Mouse (Mus musculus): Measurements from ENCODE around the gene Brip1. TPM values are rescaled to one million over a fixed set of nuclear protein-coding genes. Genes with fewer than 3 reads are reported as not detected.

Brip1 gene
- polyA plus RNA-seq, 1 experiment from 2014 or later, result 4.9 TPM

GRCm38 (mm10) chr11:86175833-86176232, 25.2 kb downstream of the Brip1 start:
- Histone ChIP-seq H3K27ac (ENCODE audit: low read depth, low read length) (no peak overlapping the region), H3K9ac (ENCODE audit: low read depth, low read length) (no peak overlapping the region), H3K4me3 (ENCODE audit: low read depth, low read length) (no peak overlapping the region), H3K4me1 (replicated peaks; ENCODE audit: control insufficient read depth, insufficient read depth, low read length) (no peaks in the 10 kb centered on the region), H3K4me2 (replicated peaks; ENCODE audit: low read depth) (no peak overlapping the region), H3K36me3 (ENCODE audit: control insufficient read depth, insufficient read depth) (no peaks in the 10 kb centered on the region), H3K9me3 (ENCODE audit: control insufficient read depth) (no peaks in the 10 kb centered on the region), H3K27me3 (replicated peaks; ENCODE audit: control insufficient read depth, insufficient read depth, low read length) (no peaks in the 10 kb centered on the region)
- no peak for TF ChIP-seq CTCF (IDR thresholded peaks at IDR 0.05; ENCODE audit: low read depth)
- ATAC-seq, result no peak
- 53% methylated on average over 3 of the region's 3 CpGs for WGBS

GRCm38 (mm10) chr11:86174173-86174572, 26.8 kb downstream of the Brip1 start:
- Histone ChIP-seq H3K4me3 (ENCODE audit: low read depth, low read length) (no peak overlapping the region), H3K4me1 (replicated peaks; ENCODE audit: control insufficient read depth, insufficient read depth, low read length) (no peaks in the 10 kb centered on the region; the same call in 1 of the 2 replicates), H3K36me3 (ENCODE audit: control insufficient read depth, insufficient read depth) (no peaks in the 10 kb centered on the region), H3K27me3 (replicated peaks; ENCODE audit: control insufficient read depth, insufficient read depth, low read length) (no peaks in the 10 kb centered on the region), H3K4me2 (replicated peaks; ENCODE audit: low read depth) (no peak overlapping the region), H3K27ac (ENCODE audit: low read depth, low read length) (no peak overlapping the region), H3K9ac (ENCODE audit: low read depth, low read length) (no peak overlapping the region), H3K9me3 (ENCODE audit: control insufficient read depth) (no peaks in the 10 kb centered on the region)
- WGBS, result 66% methylated on average over 2 of the region's 2 CpGs
- peak; percentile 82 for TF ChIP-seq CTCF (IDR thresholded peaks at IDR 0.05; ENCODE audit: low read depth)
- no peak for ATAC-seq

- Histone ChIP-seq H3K27ac (ENCODE audit: low read depth, low read length) (no peak overlapping the region), H3K4me1 (replicated peaks; ENCODE audit: control insufficient read depth, insufficient read depth, low read length) (no peaks in the 10 kb centered on the region; the same call in 1 of the 2 replicates), H3K9ac (ENCODE audit: low read depth, low read length) (no peak overlapping the region), H3K9me3 (ENCODE audit: control insufficient read depth) (no peaks in the 10 kb centered on the region), H3K4me3 (ENCODE audit: low read depth, low read length) (no peak overlapping the region), H3K27me3 (replicated peaks; ENCODE audit: control insufficient read depth, insufficient read depth, low read length) (no peaks in the 10 kb centered on the region), H3K36me3 (ENCODE audit: control insufficient read depth, insufficient read depth) (no peaks in the 10 kb centered on the region), H3K4me2 (replicated peaks; ENCODE audit: low read depth) (no peak overlapping the region)
- 40% methylated on average over 2 of the region's 2 CpGs for WGBS
- no peak for TF ChIP-seq CTCF (IDR thresholded peaks at IDR 0.05; ENCODE audit: low read depth)
- peak; percentile 87 for ATAC-seq
Observed at GRCm38 (mm10) chr11:86170743-86171142, 30.2 kb downstream of the Brip1 start.

- H3K27me3 ChIP-seq (replicated peaks; ENCODE audit: control insufficient read depth, insufficient read depth, low read length), result no peaks in the 10 kb centered on the region
- 51% methylated on average over 2 of the region's 2 CpGs for WGBS
- no peak overlapping the region for H3K9ac ChIP-seq (ENCODE audit: low read depth, low read length)
- H3K36me3 ChIP-seq (ENCODE audit: control insufficient read depth, insufficient read depth), result no peaks in the 10 kb centered on the region
- no peak overlapping the region for H3K4me2 ChIP-seq (replicated peaks; ENCODE audit: low read depth)
- TF ChIP-seq CTCF (IDR thresholded peaks at IDR 0.05; ENCODE audit: low read depth), result no peak
- no peaks in the 10 kb centered on the region for H3K4me1 ChIP-seq (replicated peaks; ENCODE audit: control insufficient read depth, insufficient read depth, low read length)
- H3K4me3 ChIP-seq (ENCODE audit: low read depth, low read length), result no peak overlapping the region
- ATAC-seq, result no peak
- no peak overlapping the region for H3K27ac ChIP-seq (ENCODE audit: low read depth, low read length)
- H3K9me3 ChIP-seq (ENCODE audit: control insufficient read depth), result no peaks in the 10 kb centered on the region
Observed at GRCm38 (mm10) chr11:86160251-86160650, 40.7 kb downstream of the Brip1 start.

GRCm38 (mm10) chr11:86158950-86159349, 42.0 kb downstream of the Brip1 start:
- TF ChIP-seq CTCF (IDR thresholded peaks at IDR 0.05; ENCODE audit: low read depth), result no peak
- H3K27me3 ChIP-seq (replicated peaks; ENCODE audit: control insufficient read depth, insufficient read depth, low read length), result no peaks in the 10 kb centered on the region
- no peak for ATAC-seq

GRCm38 (mm10) chr11:86155638-86156037, 45.4 kb downstream of the Brip1 start:
- Histone ChIP-seq H3K4me2 (replicated peaks; ENCODE audit: low read depth) (no peak overlapping the region), H3K4me3 (ENCODE audit: low read depth, low read length) (no peak overlapping the region), H3K9me3 (ENCODE audit: control insufficient read depth) (no peaks in the 10 kb centered on the region), H3K27me3 (replicated peaks; ENCODE audit: control insufficient read depth, insufficient read depth, low read length) (no peaks in the 10 kb centered on the region), H3K4me1 (replicated peaks; ENCODE audit: control insufficient read depth, insufficient read depth, low read length) (no peaks in the 10 kb centered on the region), H3K27ac (ENCODE audit: low read depth, low read length) (no peak overlapping the region), H3K9ac (ENCODE audit: low read depth, low read length) (no peak overlapping the region), H3K36me3 (ENCODE audit: control insufficient read depth, insufficient read depth) (no peaks in the 10 kb centered on the region)
- 84% methylated on average over 5 of the region's 5 CpGs for WGBS
- no peak for TF ChIP-seq CTCF (IDR thresholded peaks at IDR 0.05; ENCODE audit: low read depth)
- no peak for ATAC-seq

More at GRCm38 (mm10) chr11:86158950-86159349, 42.0 kb downstream of the Brip1 start:
- Histone ChIP-seq H3K36me3 (ENCODE audit: control insufficient read depth, insufficient read depth) (no peaks in the 10 kb centered on the region), H3K4me1 (replicated peaks; ENCODE audit: control insufficient read depth, insufficient read depth, low read length) (no peaks in the 10 kb centered on the region), H3K9me3 (ENCODE audit: control insufficient read depth) (no peaks in the 10 kb centered on the region), H3K9ac (ENCODE audit: low read depth, low read length) (no peak overlapping the region), H3K4me2 (replicated peaks; ENCODE audit: low read depth) (no peak overlapping the region), H3K27ac (ENCODE audit: low read depth, low read length) (no peak overlapping the region), H3K4me3 (ENCODE audit: low read depth, low read length) (no peak overlapping the region)
- WGBS, result 66% methylated on average over 2 of the region's 2 CpGs

- WGBS, result 81% methylated on average over 3 of the region's 3 CpGs
- Histone ChIP-seq H3K27ac (ENCODE audit: low read depth, low read length) (no peak overlapping the region), H3K9me3 (ENCODE audit: control insufficient read depth) (no peaks in the 10 kb centered on the region), H3K4me2 (replicated peaks; ENCODE audit: low read depth) (no peak overlapping the region), H3K4me3 (ENCODE audit: low read depth, low read length) (no peak overlapping the region), H3K9ac (ENCODE audit: low read depth, low read length) (no peak overlapping the region), H3K4me1 (replicated peaks; ENCODE audit: control insufficient read depth, insufficient read depth, low read length) (no peaks in the 10 kb centered on the region), H3K27me3 (replicated peaks; ENCODE audit: control insufficient read depth, insufficient read depth, low read length) (no peaks in the 10 kb centered on the region), H3K36me3 (ENCODE audit: control insufficient read depth, insufficient read depth) (no peaks in the 10 kb centered on the region)
- no peak for ATAC-seq
- no peak for TF ChIP-seq CTCF (IDR thresholded peaks at IDR 0.05; ENCODE audit: low read depth)
Observed at GRCm38 (mm10) chr11:86131324-86131723, 69.7 kb downstream of the Brip1 start.

Measured in intestine, postnatal 0 days (tissue).